Mouse (Mus musculus) hindbrain, postnatal 0 days (tissue): ENCODE results near the gene Nyx. TPM values are rescaled to one million over a fixed set of nuclear protein-coding genes. Genes with fewer than 3 reads are reported as not detected.

ENCODE experiments used
- ATAC-seq: fragments of 200-750 bp; cut with Nextera tagmentation; 2 replicates; pipeline ENCODE4 v1.8.0; 2017; ENCODE audit warnings: mild to moderate bottlenecking, moderate TSS enrichment, moderate library complexity
- DNase-seq: peaks from one replicate; pipeline ENCODE4 v3.0.0-alpha.2; 2015; ENCODE audit warnings: low spot score
- H3K27ac ChIP-seq: fragments of 300-500 bp; sonication (generic); 2 replicates; pipeline ENCODE4 v1.5.1; 2014; ENCODE audit warnings: mild to moderate bottlenecking
- H3K27me3 ChIP-seq: fragments of 300-500 bp; sonication (generic); 2 replicates; pipeline ENCODE4 v1.6.1; 2014; ENCODE audit warnings: low read length, mixed read lengths; ENCODE audit not compliant: insufficient read depth
- H3K36me3 ChIP-seq: fragments of 300-500 bp; sonication (generic); 2 replicates; pipeline ENCODE4 v1.6.1; 2014; ENCODE audit warnings: low read length, mixed read lengths; ENCODE audit not compliant: insufficient read depth
- H3K4me1 ChIP-seq: fragments of 300-500 bp; sonication (generic); 2 replicates; pipeline ENCODE4 v1.6.1; 2014; ENCODE audit warnings: antibody characterized with exemption, low read length, mixed read lengths; ENCODE audit not compliant: insufficient read depth
- H3K4me2 ChIP-seq: fragments of 300-500 bp; sonication (generic); 2 replicates; pipeline ENCODE4 v1.6.1; 2014; ENCODE audit warnings: low read depth, mild to moderate bottlenecking, low read length, moderate library complexity, mixed read lengths
- H3K4me3 ChIP-seq: fragments of 300-500 bp; sonication (generic); 2 replicates; pipeline ENCODE4 v1.5.1; 2014; ENCODE audit warnings: low read length
- H3K9ac ChIP-seq: fragments of 300-500 bp; sonication (generic); replicated peaks from 2 replicates; pipeline ENCODE4 v1.6.1; 2014; ENCODE audit warnings: mild to moderate bottlenecking, low read length, moderate library complexity, mixed read lengths
- H3K9me3 ChIP-seq: fragments of 300-500 bp; sonication (generic); 2 replicates; pipeline ENCODE4 v1.6.1; 2016; ENCODE audit warnings: low read length, mixed read lengths
- CTCF ChIP-seq: IDR thresholded peaks from 2 replicates; pipeline ENCODE4 v1.5.1; 2016; ENCODE audit warnings: antibody characterized with exemption, control low read depth, low read depth
- WGBS: fragments of 180-500 bp; shearing (Covaris S2); extraction: QIAGEN DNeasy Blood & Tissue Kit; methylation state at CpG from one replicate; pipeline ENCODE4 v1.1.7; 2014; 5-methylcytosine and 5-hydroxymethylcytosine counted together
- polyA plus RNA-seq: library from polyadenylated mRNA; unstranded; fragments of >200 nt; fragmentation: Nextera tagmentation; extraction: Ambion mirVana; gene quantifications from 2 replicates; pipeline ENCODE4 v1.2.1, GENCODE M21; 2015
- total RNA-seq: library from RNA; depleted of rRNA; stranded (reverse); fragments of >200 nt; gene quantifications from 2 replicates; pipeline ENCODE4 v1.2.3, GENCODE M21; 2014

The Nyx gene
- total and polyA plus RNA-seq, 2 experiments from 2014 or later = 0.15 to 0.37 TPM

DNA sequence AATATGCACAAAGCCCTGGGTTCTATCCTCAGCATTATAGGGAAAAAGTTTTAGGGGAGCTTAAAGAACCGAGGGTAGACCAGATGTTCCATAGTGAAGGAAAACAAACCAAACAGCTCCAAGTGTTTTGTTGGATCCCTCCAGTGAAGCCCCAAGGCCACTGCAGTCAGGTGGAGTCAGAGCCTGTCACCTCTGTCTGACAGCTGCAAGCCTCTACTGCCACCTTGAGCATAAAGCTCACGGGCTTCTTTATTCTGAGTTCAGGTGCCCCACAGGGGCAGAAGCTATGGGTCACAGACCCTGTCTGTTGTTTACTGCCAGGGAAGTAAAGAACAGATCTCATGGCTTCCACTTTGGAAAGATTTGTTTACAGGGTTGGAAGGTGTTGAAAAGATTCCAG lies 47.2 kb downstream of the Nyx start:
- Histone ChIP-seq H3K4me1 (no peaks in the 10 kb centered on the region), H3K36me3 (no peaks in the 10 kb centered on the region), H3K4me2 (no peak overlapping the region), H3K9me3 (no peaks in the 10 kb centered on the region), H3K27ac (no peak overlapping the region), H3K9ac (no peak overlapping the region), H3K27me3 (no peaks in the 10 kb centered on the region), H3K4me3 (no peak overlapping the region)
- WGBS = 60% methylated on average over 2 of the region's 2 CpGs
- peak; percentile 61; the same call in 1 of the 2 replicates for ATAC-seq
- peak; percentile 33 for TF ChIP-seq CTCF
- no peak for DNase-seq

DNA sequence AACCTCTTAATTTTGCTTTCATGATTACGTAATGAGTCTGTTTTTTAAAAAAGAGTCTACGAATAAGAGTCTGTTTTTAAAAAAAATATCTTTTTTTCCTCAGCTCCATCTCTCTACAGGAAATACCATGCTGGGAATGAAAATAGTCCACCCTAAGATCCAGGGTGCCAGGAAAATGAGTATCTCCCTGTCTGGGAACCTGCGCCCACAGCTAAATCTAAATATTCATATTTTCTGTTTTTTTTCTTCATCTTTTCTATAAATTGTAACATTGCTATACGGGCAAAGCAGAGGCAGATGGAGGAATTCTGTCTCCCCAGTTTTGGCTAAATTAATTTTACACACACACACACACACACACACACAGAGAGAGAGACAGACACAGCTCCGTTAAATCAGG lies 48.0 kb downstream of the Nyx start:
- no peaks in the 10 kb centered on the region for H3K4me1 ChIP-seq
- H3K4me2 ChIP-seq = no peak overlapping the region
- no peak overlapping the region for H3K9ac ChIP-seq
- no peak for TF ChIP-seq CTCF
- no peaks in the 10 kb centered on the region for H3K27me3 ChIP-seq
- no peaks in the 10 kb centered on the region for H3K9me3 ChIP-seq
- ATAC-seq (no peak), DNase-seq (no peak)
- WGBS = 86% methylated on average over 5 of the region's 5 CpGs
- H3K27ac ChIP-seq = no peak overlapping the region
- no peak overlapping the region for H3K4me3 ChIP-seq
- no peaks in the 10 kb centered on the region for H3K36me3 ChIP-seq

- no peaks in the 10 kb centered on the region for H3K27me3 ChIP-seq
- ATAC-seq (no peak), DNase-seq (no peak)
- H3K36me3 ChIP-seq = no peaks in the 10 kb centered on the region
- H3K4me3 ChIP-seq = no peak overlapping the region
- WGBS = 87% methylated on average over 6 of the region's 6 CpGs
- no peak overlapping the region for H3K4me2 ChIP-seq
- H3K27ac ChIP-seq = no peak overlapping the region
- H3K9ac ChIP-seq = no peak overlapping the region
- no peaks in the 10 kb centered on the region for H3K4me1 ChIP-seq
- H3K9me3 ChIP-seq = no peaks in the 10 kb centered on the region
- no peak for TF ChIP-seq CTCF
Observed at GRCm38 (mm10) chrX:13516451-13516850, 50.5 kb downstream of the Nyx start.

DNA sequence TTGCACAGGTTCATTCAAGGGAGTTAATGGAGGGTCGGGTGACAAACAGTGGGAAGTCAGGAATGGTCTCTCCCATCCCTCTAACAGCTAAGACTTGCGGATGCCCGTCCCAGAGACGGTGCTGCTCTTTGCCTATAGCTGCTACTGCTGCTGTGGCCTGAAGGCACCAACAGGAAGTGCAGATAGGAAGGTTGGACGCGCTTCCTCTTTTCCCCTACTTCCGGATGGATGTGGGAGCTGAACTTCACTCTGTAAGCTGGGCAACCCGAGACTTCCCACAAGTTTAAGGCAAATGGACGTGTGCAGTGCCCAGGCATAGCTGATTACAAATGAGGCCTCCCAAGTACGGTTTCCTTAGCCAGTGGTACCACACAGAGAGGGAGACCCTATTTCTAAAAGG lies 52.1 kb downstream of the Nyx start:
- no peak overlapping the region for H3K4me2 ChIP-seq
- no peak overlapping the region for H3K4me3 ChIP-seq
- H3K27ac ChIP-seq = peak overlapping the region; percentile 38; the same call in 1 of the 2 replicates
- TF ChIP-seq CTCF = no peak
- no peaks in the 10 kb centered on the region for H3K36me3 ChIP-seq
- DNase-seq = no peak
- H3K9ac ChIP-seq = no peak overlapping the region
- no peaks in the 10 kb centered on the region for H3K4me1 ChIP-seq
- no peaks in the 10 kb centered on the region for H3K27me3 ChIP-seq
- WGBS = 79% methylated on average over 10 of the region's 10 CpGs
- H3K9me3 ChIP-seq = no peaks in the 10 kb centered on the region
- ATAC-seq = no peak

DNA sequence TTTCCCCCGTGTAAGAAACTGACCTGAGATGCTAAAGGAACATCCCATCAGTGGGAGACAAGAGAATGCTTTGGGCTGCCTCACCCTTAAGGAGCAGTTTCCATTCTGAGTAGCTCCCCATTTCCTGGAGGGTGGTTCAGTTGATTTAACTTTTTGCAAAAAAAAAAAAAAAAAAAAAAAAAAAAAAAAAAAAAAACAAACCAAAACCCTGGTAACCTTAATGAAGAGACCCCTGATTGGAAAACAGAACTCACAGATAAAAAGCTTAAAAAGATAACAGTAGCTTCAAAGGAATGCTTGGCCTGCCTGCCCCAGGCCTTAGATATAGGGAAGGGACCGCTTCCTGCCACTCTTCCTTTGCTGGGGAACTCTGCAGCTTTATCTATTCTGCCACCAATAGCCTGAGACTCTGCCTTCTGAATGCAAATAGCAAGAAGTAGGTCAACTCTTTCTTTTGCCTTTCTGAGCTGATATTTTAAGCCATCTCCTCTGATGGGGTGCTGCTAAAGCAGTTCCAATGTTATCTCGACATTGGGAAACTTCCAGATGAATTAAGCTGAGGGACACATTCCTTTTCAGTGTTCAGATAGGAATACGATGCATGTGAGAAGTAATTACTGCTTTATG lies 53.0 kb downstream of the Nyx start:
- peak overlapping the region; percentile 45; the same call in 1 of the 2 replicates for H3K27ac ChIP-seq

GRCm38 (mm10) chrX:13519408-13519783 lies 53.5 kb downstream of the Nyx start:
- WGBS = 68% methylated on average over 5 of the region's 5 CpGs
- peak overlapping the region; percentile 45; the same call in 1 of the 2 replicates for H3K27ac ChIP-seq
- peak; percentile 54 for ATAC-seq

More for the DNA sequence above, 53.0 kb downstream of the Nyx start:
- ATAC-seq (peak; percentile 35; the same call in 1 of the 2 replicates), DNase-seq (peak; percentile 17)
- no peak for TF ChIP-seq CTCF
- H3K4me2 ChIP-seq = no peak overlapping the region
- no peaks in the 10 kb centered on the region for H3K27me3 ChIP-seq
- WGBS = 69% methylated on average over 4 of the region's 4 CpGs
- no peaks in the 10 kb centered on the region for H3K36me3 ChIP-seq
- no peak overlapping the region for H3K9ac ChIP-seq
- H3K9me3 ChIP-seq = no peaks in the 10 kb centered on the region
- H3K4me1 ChIP-seq = no peaks in the 10 kb centered on the region
- no peak overlapping the region for H3K4me3 ChIP-seq

GRCm38 (mm10) chrX:13520566-13520965 lies 54.7 kb downstream of the Nyx start:
- H3K36me3 ChIP-seq = no peaks in the 10 kb centered on the region
- no peak for ATAC-seq

More at GRCm38 (mm10) chrX:13519408-13519783, 53.5 kb downstream of the Nyx start:
- no peaks in the 10 kb centered on the region for H3K27me3 ChIP-seq
- no peaks in the 10 kb centered on the region for H3K9me3 ChIP-seq
- no peaks in the 10 kb centered on the region for H3K36me3 ChIP-seq
- H3K9ac ChIP-seq = no peak overlapping the region
- no peak for TF ChIP-seq CTCF
- no peaks in the 10 kb centered on the region for H3K4me1 ChIP-seq
- H3K4me2 ChIP-seq = no peak overlapping the region
- DNase-seq = peak; percentile 5
- H3K4me3 ChIP-seq = no peak overlapping the region

More at GRCm38 (mm10) chrX:13520566-13520965, 54.7 kb downstream of the Nyx start:
- Histone ChIP-seq H3K9ac (no peak overlapping the region), H3K9me3 (no peaks in the 10 kb centered on the region), H3K4me1 (no peaks in the 10 kb centered on the region), H3K4me2 (no peak overlapping the region), H3K4me3 (no peak overlapping the region), H3K27me3 (no peaks in the 10 kb centered on the region), H3K27ac (no peak overlapping the region)
- 73% methylated on average over 4 of the region's 4 CpGs for whole genome bisulfite sequencing
- DNase-seq = no peak
- TF ChIP-seq CTCF = no peak
